In the genomic region with DNA sequence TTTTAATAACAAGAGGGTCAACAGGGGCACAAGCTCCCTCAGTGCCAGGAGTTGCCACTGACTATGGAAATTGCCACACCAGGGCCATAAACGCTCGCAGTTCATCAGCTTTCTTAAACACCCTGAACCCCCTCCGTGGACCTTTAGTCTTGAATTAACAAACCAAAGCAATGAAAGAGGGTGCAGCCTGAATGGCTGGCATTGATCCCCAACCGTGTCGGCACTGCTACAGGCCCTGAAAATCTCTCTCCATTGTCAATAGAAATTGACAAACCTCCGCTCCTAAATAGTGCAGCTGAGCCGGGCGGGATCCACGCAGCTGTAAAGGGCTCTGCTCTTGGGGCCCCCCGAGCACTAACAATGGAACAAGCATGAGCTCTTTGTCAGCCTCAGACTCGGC, we compare ENCODE assay signal across 11 mouse cellular contexts. TPM values are rescaled to one million over a fixed set of nuclear protein-coding genes. Genes with fewer than 3 reads are reported as not detected.
A peak's percentile ranks its signal among the peaks of the same experiment; 100 is the strongest.
DNase-seq lines count a peak whose midpoint lies in the region; ATAC-seq and TF ChIP-seq lines count a peak whose summit lies in the region.
"Had no signal": no experiment of that assay in that cellular context is flagged by ENCODE, and none has a peak within 500 bp of the region (broad histone marks: within the 10 kb centered on the region; RNA-seq: fewer than 3 reads in every experiment).

No protein-coding gene starts in this region.

- H3K4me1 ChIP-seq in heart, embryonic 12.5 days (replicated peaks): no peaks in the 10 kb centered on the region
- peaks cover 3% of the 10 kb centered on the region; the same call in 1 of the 2 replicates for H3K4me1 ChIP-seq in hindbrain, embryonic 11.5 days (replicated peaks; ENCODE audit: control insufficient read depth, insufficient read depth, low read length)
- peaks cover 20% of the 10 kb centered on the region for H3K4me1 ChIP-seq in midbrain, embryonic 12.5 days
- no peaks in the 10 kb centered on the region for H3K4me1 ChIP-seq in lung, adult 2 months (ENCODE audit: control insufficient read depth, insufficient read depth, low read length)

- no peaks in the 10 kb centered on the region for H3K36me3 ChIP-seq in heart, embryonic 12.5 days
- no peaks in the 10 kb centered on the region for H3K36me3 ChIP-seq in hindbrain, embryonic 11.5 days (ENCODE audit: control insufficient read depth, insufficient read depth, low read length)
- H3K36me3 ChIP-seq in midbrain, embryonic 12.5 days: no peaks in the 10 kb centered on the region

- TF ChIP-seq POLR2A in lung, adult 2 months (IDR thresholded peaks at IDR 0.05; ENCODE audit: borderline replicate concordance, extremely low read depth, low read depth, low read length): no peak

- WGBS in heart, embryonic 12.5 days: 12% methylated on average over 11 of the region's 11 CpGs
- WGBS in hindbrain, embryonic 11.5 days: 5% methylated on average over 11 of the region's 11 CpGs
- WGBS in midbrain, embryonic 12.5 days: 2% methylated on average over 11 of the region's 11 CpGs
- WGBS in lung, adult 2 months: 32% methylated on average over 11 of the region's 11 CpGs

- H3K27ac ChIP-seq in heart, embryonic 12.5 days (ENCODE audit: poor library complexity, severe bottlenecking): no peak overlapping the region
- H3K27ac ChIP-seq in hindbrain, embryonic 11.5 days (ENCODE audit: low read depth, low read length): no peak overlapping the region
- H3K27ac ChIP-seq in midbrain, embryonic 12.5 days (replicated peaks): no peak overlapping the region

- TF ChIP-seq CTCF in lung, adult 2 months (IDR thresholded peaks at IDR 0.05; ENCODE audit: insufficient read depth, low read length): no peak

- intact Hi-C loops in heart, postnatal 14 days (cut with DNase I): no loop called here

- H3K4me3 ChIP-seq in heart, embryonic 12.5 days: no peak overlapping the region
- no peak overlapping the region for H3K4me3 ChIP-seq in hindbrain, embryonic 11.5 days (ENCODE audit: low read depth, low read length)
- H3K4me3 ChIP-seq in midbrain, embryonic 12.5 days: no peak overlapping the region
- H3K4me3 ChIP-seq in lung, adult 2 months (replicated peaks; ENCODE audit: extremely low read depth, low read depth, low read length): no peak overlapping the region

- no peak for DNase-seq in heart, postnatal 14 days
- peak; percentile 74 for DNase-seq in hindbrain, embryonic 11.5 days (ENCODE audit: low spot score)
- DNase-seq in lung, adult 2 months: no peak
- no peak for DNase-seq in cerebellum, postnatal 4 days (ENCODE audit: low spot score in 2 of 2)
- DNase-seq in kidney, postnatal 10 days: no peak
- DNase-seq: kidney, adult 11 months had no signal

- no peak for ATAC-seq in heart, embryonic 12.5 days (ENCODE audit: insufficient number of reproducible peaks, low FRiP score)
- ATAC-seq in hindbrain, embryonic 11.5 days (ENCODE audit: low FRiP score): peak; percentile 94
- peak; percentile 96 for ATAC-seq in midbrain, embryonic 12.5 days (ENCODE audit: low FRiP score, low read depth)
- ATAC-seq in megakaryocyte, adult 5-6 weeks (ENCODE audit: poor library complexity, severe bottlenecking): no peak

- no peak overlapping the region for H3K9ac ChIP-seq in heart, embryonic 12.5 days
- no peak overlapping the region for H3K9ac ChIP-seq in hindbrain, embryonic 11.5 days (ENCODE audit: low read depth, low read length)
- H3K9ac ChIP-seq in midbrain, embryonic 12.5 days (replicated peaks): no peak overlapping the region

- no peaks in the 10 kb centered on the region for H3K9me3 ChIP-seq in heart, embryonic 12.5 days (replicated peaks)
- H3K9me3 ChIP-seq in hindbrain, embryonic 11.5 days (ENCODE audit: control insufficient read depth, low read length): no peaks in the 10 kb centered on the region
- no peaks in the 10 kb centered on the region for H3K9me3 ChIP-seq in midbrain, embryonic 12.5 days

- H3K4me2 ChIP-seq in heart, embryonic 12.5 days: peak overlapping the region; percentile 4; the same call in 1 of the 2 replicates
- no peak overlapping the region for H3K4me2 ChIP-seq in hindbrain, embryonic 11.5 days (replicated peaks; ENCODE audit: low read depth, low read length)
- peak overlapping the region; percentile 25; the same call in 1 of the 2 replicates for H3K4me2 ChIP-seq in midbrain, embryonic 12.5 days (replicated peaks)

- peaks cover 19% of the 10 kb centered on the region for H3K27me3 ChIP-seq in heart, embryonic 12.5 days (replicated peaks)
- H3K27me3 ChIP-seq in hindbrain, embryonic 11.5 days (ENCODE audit: control insufficient read depth, insufficient read depth, low read length): peaks cover 9% of the 10 kb centered on the region
- peaks cover 66% of the 10 kb centered on the region for H3K27me3 ChIP-seq in midbrain, embryonic 12.5 days

RNA-seq across cellular contexts. Expression of a gene that starts 24.8 kb away (rescaled TPM):
- not detected in 2 replicates for polyA plus RNA-seq in heart, embryonic 12.5 days (2016; fragmentation: Nextera tagmentation; extraction: Ambion mirVana)
- not detected for total RNA-seq in heart, postnatal 14 days (2021)
- polyA plus RNA-seq in hindbrain, embryonic 11.5 days (2014; fragmentation: Nextera tagmentation; extraction: Ambion mirVana): 0.11 TPM in 1 of 2 replicates, not detected in the other
- 0.73 and 4.5 TPM in 2 replicates for polyA plus RNA-seq in midbrain, embryonic 12.5 days (2016; fragmentation: Nextera tagmentation; extraction: Ambion mirVana)
- 0.08 TPM in 2 replicates for polyA plus RNA-seq in lung, adult 2 months (2012; rRNA removed)
- total RNA-seq in megakaryocyte, adult 5-6 weeks (2015): not detected in 2 replicates
- not detected in 2 replicates for total RNA-seq in megakaryocyte, adult 5-6 weeks (2017)
- polyA plus RNA-seq: heart, embryonic 14.5 days; lung, embryonic 16.5 days had no signal

Comparison
In these comparisons a context has a peak if more than half of its experiments do, and no peak if none do; other contexts are left out.
1. ATAC-seq: peak in hindbrain, embryonic 11.5 days (single experiment) and midbrain, embryonic 12.5 days (single experiment); none in heart, embryonic 12.5 days (single experiment) and megakaryocyte, adult 5-6 weeks (single experiment).